Mouse (Mus musculus): ENCODE data around the gene Olfr1191-ps1.
"Not testable (repeated sequence)": the region's sequence is repeated elsewhere in the genome, so short reads cannot be mapped to it uniquely, and the experiment has no call there.

The Olfr1191-ps1 gene

DNA sequence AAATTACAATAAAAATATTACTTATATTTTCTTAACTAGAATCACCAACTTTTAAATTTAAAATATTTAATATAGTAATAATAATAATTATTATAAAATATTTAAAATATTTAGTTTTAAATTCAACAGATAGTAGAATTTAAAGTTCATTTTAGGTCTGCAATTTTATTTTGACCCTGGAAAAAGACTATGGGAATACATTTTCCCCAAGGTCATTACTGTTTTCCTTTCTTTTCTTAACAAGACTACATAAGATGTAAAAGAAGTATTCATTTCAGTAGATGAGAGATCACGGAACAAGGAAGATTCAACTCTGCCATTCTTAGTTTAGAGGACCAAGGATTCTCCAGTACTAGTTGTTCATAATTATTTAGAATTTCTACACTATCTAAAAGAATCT lies at the start of gene Olfr1191-ps1:
TSS of gene Olfr1191-ps1 (plus strand) at position 301 of the 400 bp plus-strand sequence.
- DNase-seq = not testable (repeated sequence)

DNA sequence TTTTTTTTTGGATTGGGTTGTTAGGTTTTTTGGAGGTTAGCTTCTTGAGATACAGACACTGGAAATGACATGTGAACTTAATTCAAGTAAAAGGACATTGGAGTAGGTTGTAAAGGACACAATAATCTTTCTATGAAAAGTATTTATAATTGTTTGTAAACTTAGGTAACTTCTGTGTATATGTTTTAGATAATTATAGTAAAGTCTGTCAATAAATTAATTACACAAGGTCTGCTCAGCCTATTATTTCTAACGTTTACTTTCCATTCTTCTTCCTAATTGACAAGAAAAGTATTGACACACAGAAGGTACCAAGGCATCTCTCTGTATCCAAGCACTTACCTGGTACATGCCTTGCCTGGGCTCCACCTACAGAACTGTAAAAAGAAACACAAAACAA lies 7.9 kb downstream of the Olfr1191-ps1 start, which contains the start of gene Olfr1192-ps1:
TSS of gene Olfr1192-ps1 (plus strand) at position 301 of the 400 bp plus-strand sequence.
- no peak for DNase-seq

DNA sequence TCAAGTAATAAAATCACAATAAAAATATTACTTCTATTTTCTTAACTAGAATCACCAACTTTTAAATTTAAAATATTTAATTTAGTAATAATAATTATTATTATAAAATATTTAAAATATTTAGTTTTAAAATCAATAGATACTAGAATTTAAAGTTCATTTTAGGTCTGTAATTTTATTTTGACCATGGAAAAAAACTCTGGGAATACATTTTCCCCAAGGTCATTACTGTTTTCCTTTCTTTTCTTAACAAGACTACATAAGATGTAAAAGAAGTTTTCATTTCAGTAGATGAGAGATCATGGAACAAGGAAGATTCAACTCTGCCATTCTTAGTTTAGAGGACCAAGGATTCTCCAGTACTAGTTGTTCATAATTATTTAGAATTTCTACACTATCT lies 35.0 kb downstream of the Olfr1191-ps1 start, which contains the start of gene Olfr1193:
TSS of gene Olfr1193 (plus strand) at position 301 of the 400 bp plus-strand sequence.
- not testable (repeated sequence) for DNase-seq

DNA sequence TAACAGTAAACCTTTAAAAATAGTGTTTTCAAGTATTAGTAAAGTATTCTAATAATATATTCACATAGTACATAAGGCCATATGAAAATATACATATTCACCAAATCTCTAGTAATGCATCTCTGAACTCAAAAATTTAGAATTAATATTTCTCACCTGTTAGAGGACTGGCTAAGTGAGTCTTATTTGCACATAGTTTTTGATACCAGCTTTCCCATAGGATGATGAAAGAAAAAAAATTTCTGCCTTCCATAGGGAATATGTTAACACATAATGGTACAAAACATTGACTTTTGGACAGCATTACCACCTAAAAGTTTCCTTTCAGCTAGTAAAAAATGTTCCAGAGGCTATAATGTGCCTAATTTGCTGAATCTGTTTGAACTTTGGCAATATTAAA lies 48.7 kb downstream of the Olfr1191-ps1 start, which contains the start of gene Olfr1195:
TSS of gene Olfr1195 (minus strand) at position 101 of the 400 bp plus-strand sequence.
- no peak for DNase-seq
